Mouse (Mus musculus) regulatory T cell (primary cell): Measurements from ENCODE around the gene Ccdc80.

ENCODE experiments used
- in situ Hi-C: fragments of 300-600 bp; cut with MboI, MseI; formaldehyde crosslinking; loops from one replicate; pipeline ENCODE4 v1.15.1; 2025; ENCODE audit warnings: high pct_unique_total_duplicates

The Ccdc80 gene

GRCm38 (mm10) chr16:45110498-45110897 lies 17.3 kb downstream of the Ccdc80 start:
- in situ Hi-C loops = no loop called here

- in situ Hi-C loops = no loop called here
These were observed 24.0 kb downstream of the Ccdc80 start for GRCm38 (mm10) chr16:45117200-45117599.

- in situ Hi-C loops = no loop called here
These were observed 25.6 kb downstream of the Ccdc80 start for GRCm38 (mm10) chr16:45118760-45119159.

GRCm38 (mm10) chr16:45120844-45121425 lies 27.7 kb downstream of the Ccdc80 start:
- in situ Hi-C loops = no loop called here

- in situ Hi-C loops = no loop called here
These were observed 29.4 kb downstream of the Ccdc80 start for GRCm38 (mm10) chr16:45122571-45122970.

GRCm38 (mm10) chr16:45124230-45125203 lies 31.3 kb downstream of the Ccdc80 start:
- in situ Hi-C loops = no loop called here

- in situ Hi-C loops = no loop called here
These were observed 34.9 kb downstream of the Ccdc80 start for GRCm38 (mm10) chr16:45127936-45128710.

- in situ Hi-C loops = loop anchor here (5.0 kb wide), 1 partner anchor 374 kb away; the partner anchor contains the start of gene Cd200r1
These were observed 48.5 kb downstream of the Ccdc80 start for GRCm38 (mm10) chr16:45141711-45142110.

GRCm38 (mm10) chr16:45142565-45142964 lies 49.4 kb downstream of the Ccdc80 start:
- in situ Hi-C loops = loop anchor here (5.0 kb wide), 1 partner anchor 375 kb away; the partner anchor contains the start of gene Cd200r1

GRCm38 (mm10) chr16:45145119-45145518 lies 51.9 kb downstream of the Ccdc80 start:
- in situ Hi-C loops = no loop called here

GRCm38 (mm10) chr16:45148488-45149082 lies 55.4 kb downstream of the Ccdc80 start:
- in situ Hi-C loops = no loop called here

GRCm38 (mm10) chr16:45154741-45155250 lies 61.6 kb downstream of the Ccdc80 start:
- in situ Hi-C loops = loop anchor here (10.0 kb wide), 1 partner anchor 410 kb away; the partner anchor contains the start of gene Gtpbp8

- in situ Hi-C loops = loop anchor here (10.0 kb wide), 1 partner anchor 413 kb away; the partner anchor contains the start of gene Gtpbp8
These were observed 64.9 kb downstream of the Ccdc80 start for GRCm38 (mm10) chr16:45158136-45158521.

GRCm38 (mm10) chr16:45158522-45159388 lies 65.6 kb downstream of the Ccdc80 start, which contains the start of the genes Slc35a5 and Atg3:
Gene Slc35a5 (minus strand): TSS chr16:45158706.
Gene Atg3 (plus strand): TSS chr16:45158785.
- in situ Hi-C loops = loop anchor here (10.0 kb wide), 1 partner anchor 414 kb away; the partner anchor contains the start of gene Gtpbp8

GRCm38 (mm10) chr16:45159389-45159716 lies 66.2 kb downstream of the Ccdc80 start:
- in situ Hi-C loops = loop anchor here (10.0 kb wide), 1 partner anchor 415 kb away; the partner anchor contains the start of gene Gtpbp8
